Mouse (Mus musculus): ENCODE results near the gene Hnrnpr. TPM values are rescaled to one million over a fixed set of nuclear protein-coding genes. Genes with fewer than 3 reads are reported as not detected.
A peak's percentile ranks its signal among the peaks of the same experiment; 100 is the strongest.

Gene Hnrnpr
- polyA plus RNA-seq, 2 experiments, result 40.7 to 41.5 TPM

DNA sequence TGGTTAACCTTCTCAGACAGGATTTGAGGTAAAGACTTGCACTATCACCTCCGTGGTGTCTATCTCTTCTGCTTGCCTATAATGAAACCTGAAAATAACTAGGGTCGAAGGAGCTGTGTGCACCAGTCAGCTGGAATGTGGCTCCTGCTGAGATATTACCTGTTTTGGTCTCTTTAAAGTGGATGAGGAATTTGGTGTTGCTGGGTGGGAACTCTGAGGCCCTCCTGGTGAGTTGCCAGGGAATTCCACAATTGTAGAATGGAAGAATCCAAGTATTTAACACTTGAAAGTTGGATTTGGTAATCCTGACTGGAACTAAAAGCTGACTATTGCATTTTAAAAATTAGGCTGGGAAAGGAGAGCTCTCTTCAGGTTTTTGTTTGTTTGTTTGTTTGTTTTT lies 6.6 kb upstream of the Hnrnpr start:
- peaks cover under 1% of the 10 kb centered on the region; the same call in 1 of the 2 replicates for H3K27me3 ChIP-seq (ENCODE audit: control insufficient read depth, insufficient read depth, low read length)
- ATAC-seq (ENCODE audit: insufficient read depth) (no peak), DNase-seq (ENCODE audit: low read depth in 3 of 3, low spot score in 3 of 3) (no peak)
- H3K27ac ChIP-seq, result no peak overlapping the region
- WGBS (ENCODE audit: insufficient replicate concordance), result 43% methylated on average over 2 of the region's 2 CpGs
- TF ChIP-seq EP300 (IDR thresholded peaks at IDR 0.05; ENCODE audit: low read depth) (no peak), CTCF (IDR thresholded peaks at IDR 0.05; ENCODE audit: low read depth) (no peak)
- no peak overlapping the region for H3K9ac ChIP-seq (replicated peaks)
- H3K36me3 ChIP-seq (replicated peaks; ENCODE audit: control insufficient read depth, insufficient read depth, low read depth), result no peaks in the 10 kb centered on the region
- no peak overlapping the region for H3K4me3 ChIP-seq (ENCODE audit: insufficient read depth in 1 of 2, low read depth in 2 of 2, low read length in 2 of 2)
- H3K9me3 ChIP-seq (ENCODE audit: control insufficient read depth, low read length), result no peaks in the 10 kb centered on the region
- H3K4me1 ChIP-seq (replicated peaks; ENCODE audit: control insufficient read depth in 2 of 2, insufficient read depth in 2 of 2, low read length in 1 of 2), result peaks cover 3 to 6% of the 10 kb centered on the region in 2 experiments
- H3K4me2 ChIP-seq (ENCODE audit: low read depth), result no peak overlapping the region

DNA sequence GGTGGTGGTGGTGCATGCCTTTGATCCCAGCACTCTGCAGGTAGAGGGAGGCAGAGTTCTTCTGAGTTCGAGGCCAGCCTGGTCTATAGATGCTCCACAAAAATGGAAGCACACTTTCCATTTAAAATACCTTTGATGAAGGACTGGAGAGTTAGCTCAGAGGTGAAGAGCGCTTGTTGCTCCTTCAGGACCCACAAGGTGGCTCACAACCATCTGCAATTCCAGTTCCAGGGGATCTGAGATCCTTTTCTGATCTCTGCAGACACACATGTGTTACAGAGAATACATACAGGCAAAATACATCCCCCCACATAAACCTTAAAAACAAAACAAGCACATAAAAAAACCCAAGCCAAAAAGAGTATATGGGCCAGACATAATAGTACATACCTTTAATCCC lies 2.4 kb upstream of the Hnrnpr start:
- H3K27me3 ChIP-seq (ENCODE audit: control insufficient read depth, insufficient read depth, low read length), result no peaks in the 10 kb centered on the region
- DNase-seq (ENCODE audit: low read depth in 3 of 3, low spot score in 3 of 3) (no peak), ATAC-seq (ENCODE audit: insufficient read depth) (no peak)
- no peak overlapping the region for H3K4me2 ChIP-seq (ENCODE audit: low read depth)
- H3K27ac ChIP-seq, result no peak overlapping the region
- no peak overlapping the region for H3K4me3 ChIP-seq (ENCODE audit: insufficient read depth in 1 of 2, low read depth in 2 of 2, low read length in 2 of 2)
- H3K9ac ChIP-seq (replicated peaks), result no peak overlapping the region
- 64% methylated on average over 2 of the region's 2 CpGs for WGBS (ENCODE audit: insufficient replicate concordance)
- TF ChIP-seq EP300 (IDR thresholded peaks at IDR 0.05; ENCODE audit: low read depth) (no peak), CTCF (IDR thresholded peaks at IDR 0.05; ENCODE audit: low read depth) (no peak)
- H3K36me3 ChIP-seq (replicated peaks; ENCODE audit: control insufficient read depth, insufficient read depth, low read depth), result no peaks in the 10 kb centered on the region
- H3K9me3 ChIP-seq (ENCODE audit: control insufficient read depth, low read length), result no peaks in the 10 kb centered on the region
- H3K4me1 ChIP-seq (replicated peaks; ENCODE audit: control insufficient read depth in 2 of 2, insufficient read depth in 2 of 2, low read length in 1 of 2), result peaks cover 5 to 16% of the 10 kb centered on the region in 2 experiments

DNA sequence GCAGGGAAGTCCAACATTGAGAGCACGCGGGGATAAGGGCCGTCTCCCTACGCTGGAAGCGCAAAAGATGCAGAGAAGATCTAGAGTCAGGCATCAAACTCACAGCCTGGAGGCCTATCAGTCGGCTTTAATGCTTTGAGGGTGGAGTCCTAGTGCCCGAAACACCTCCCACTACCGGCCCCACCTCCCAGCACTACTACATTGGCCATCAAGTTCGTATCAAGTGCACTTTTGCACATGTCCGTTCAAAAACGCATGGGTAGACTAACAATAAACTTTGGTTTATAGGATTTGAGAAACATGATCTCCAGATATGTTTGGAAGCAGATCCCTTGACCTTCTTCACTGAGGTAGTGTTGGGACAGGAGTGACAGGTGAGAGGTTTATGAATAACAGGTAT lies 962 bp upstream of the Hnrnpr start:
- peak overlapping the region; percentile 74 for H3K9ac ChIP-seq (replicated peaks)
- under 1% methylated on average over 11 of the region's 11 CpGs for WGBS (ENCODE audit: insufficient replicate concordance)
- peak overlapping the region; percentile 86 for H3K27ac ChIP-seq
- ATAC-seq (ENCODE audit: insufficient read depth) (peak; percentile 42), DNase-seq (ENCODE audit: low read depth in 3 of 3, low spot score in 3 of 3) (peak; percentile 71 to 81 (median 74))
- no peaks in the 10 kb centered on the region; the same call in 1 of the 2 replicates for H3K36me3 ChIP-seq (replicated peaks; ENCODE audit: control insufficient read depth, insufficient read depth, low read depth)
- H3K27me3 ChIP-seq (ENCODE audit: control insufficient read depth, insufficient read depth, low read length), result no peaks in the 10 kb centered on the region
- no peak for TF ChIP-seq EP300 (IDR thresholded peaks at IDR 0.05; ENCODE audit: low read depth)
- 0 out of 2 replicates have a peak, but pooled peaks have one; percentile 6 for TF ChIP-seq CTCF (IDR thresholded peaks at IDR 0.05; ENCODE audit: low read depth)
- H3K4me1 ChIP-seq (replicated peaks; ENCODE audit: control insufficient read depth in 2 of 2, insufficient read depth in 2 of 2, low read length in 1 of 2), result peaks cover 5 to 16% of the 10 kb centered on the region in 2 experiments
- peak overlapping the region; percentile 91 for H3K4me2 ChIP-seq (ENCODE audit: low read depth)
- peak overlapping the region; percentile 79 to 87 for H3K4me3 ChIP-seq (ENCODE audit: insufficient read depth in 1 of 2, low read depth in 2 of 2, low read length in 2 of 2)
- H3K9me3 ChIP-seq (ENCODE audit: control insufficient read depth, low read length), result no peaks in the 10 kb centered on the region

DNA sequence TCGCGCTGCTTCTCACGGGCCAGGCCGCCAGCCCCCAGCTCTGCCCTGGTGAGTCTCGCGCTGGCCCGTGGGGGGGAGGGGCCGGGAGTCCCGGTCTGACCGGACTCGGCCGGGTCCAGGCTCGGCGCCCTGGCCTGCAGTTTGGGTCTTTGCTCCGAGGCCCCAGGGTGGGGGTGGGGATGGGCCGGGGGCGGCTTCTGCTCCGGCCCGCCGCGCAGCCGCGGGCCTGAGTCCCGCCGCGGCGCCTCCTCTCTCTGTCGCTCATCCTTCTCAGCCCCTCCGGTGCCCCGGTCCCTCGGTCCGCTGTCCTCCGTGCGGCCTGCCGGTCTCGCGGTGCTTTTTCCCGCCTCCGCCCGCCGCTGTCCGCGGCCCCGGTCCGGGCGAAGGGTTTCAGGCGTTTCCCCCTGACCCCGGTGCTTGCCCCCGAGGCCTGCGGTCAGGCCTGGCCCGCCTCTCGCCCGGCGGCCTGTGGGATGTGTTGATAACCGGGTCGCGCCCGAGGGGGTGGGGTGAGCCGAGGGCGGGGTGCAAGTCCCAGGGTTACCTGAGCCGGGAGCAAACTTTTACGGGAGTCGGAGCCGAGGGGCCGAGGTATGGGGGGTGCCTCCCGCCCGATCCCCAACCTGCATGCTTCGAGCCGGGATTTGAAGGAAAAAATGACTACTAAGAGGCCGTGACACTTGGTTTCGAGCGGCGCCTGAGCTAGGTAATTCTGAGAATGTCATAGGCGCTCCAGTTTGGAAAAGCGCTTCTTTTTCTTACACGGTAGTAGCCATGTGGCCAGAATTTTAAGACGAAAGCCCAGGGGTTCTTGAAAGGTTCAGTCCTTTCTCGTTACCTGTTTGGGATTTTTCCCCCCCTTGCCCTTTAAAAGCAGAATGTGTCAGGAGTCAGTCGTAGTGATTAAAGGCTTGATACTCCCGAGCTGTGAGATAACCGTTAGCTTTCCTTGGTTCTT lies 579 bp downstream of the Hnrnpr start:
- peak; percentile 76 for ATAC-seq (ENCODE audit: insufficient read depth)
- no peaks in the 10 kb centered on the region for H3K9me3 ChIP-seq (ENCODE audit: control insufficient read depth, low read length)
- under 1% methylated on average over 76 of the region's 81 CpGs for WGBS (ENCODE audit: insufficient replicate concordance)
- peak overlapping the region; percentile 80 for H3K27ac ChIP-seq
- H3K9ac ChIP-seq (replicated peaks), result peak overlapping the region; percentile 94
- H3K27me3 ChIP-seq (ENCODE audit: control insufficient read depth, insufficient read depth, low read length), result no peaks in the 10 kb centered on the region
- H3K4me3 ChIP-seq (ENCODE audit: insufficient read depth in 1 of 2, low read depth in 2 of 2, low read length in 2 of 2), result peak overlapping the region; percentile 87 to 97
- peak; percentile 73 to 76 (median 76) for DNase-seq (ENCODE audit: low read depth in 3 of 3, low spot score in 3 of 3)
- peaks cover 3% of the 10 kb centered on the region; the same call in 1 of the 2 replicates for H3K36me3 ChIP-seq (replicated peaks; ENCODE audit: control insufficient read depth, insufficient read depth, low read depth)
- TF ChIP-seq EP300 (IDR thresholded peaks at IDR 0.05; ENCODE audit: low read depth) (peak; percentile 42; the same call in 1 of the 2 replicates), CTCF (IDR thresholded peaks at IDR 0.05; ENCODE audit: low read depth) (no peak)
- H3K4me2 ChIP-seq (ENCODE audit: low read depth), result peak overlapping the region; percentile 91
- H3K4me1 ChIP-seq (replicated peaks; ENCODE audit: control insufficient read depth in 2 of 2, insufficient read depth in 2 of 2, low read length in 1 of 2), result peaks cover 5 to 16% of the 10 kb centered on the region in 2 experiments

DNA sequence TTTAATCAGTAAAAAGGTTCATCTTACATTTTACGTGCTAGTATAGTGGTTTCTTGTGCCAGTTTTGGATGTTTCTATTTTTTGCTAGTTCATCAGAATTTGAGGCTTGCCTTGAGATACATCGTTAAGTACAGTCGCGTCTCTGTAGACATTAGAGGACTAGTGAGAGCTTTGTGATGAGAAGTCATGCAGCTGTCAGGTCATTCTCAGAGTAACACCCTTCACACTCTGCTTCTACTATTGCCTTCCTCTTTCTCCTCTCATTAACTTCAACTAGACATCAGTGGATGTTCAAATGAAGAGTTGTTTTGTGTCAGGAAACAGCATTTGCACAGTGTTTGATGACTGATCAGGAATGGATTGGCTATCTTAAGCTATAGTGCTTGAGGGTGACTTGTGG lies 1.9 kb downstream of the Hnrnpr start:
- H3K9ac ChIP-seq (replicated peaks), result peak overlapping the region; percentile 94
- H3K4me3 ChIP-seq (ENCODE audit: insufficient read depth in 1 of 2, low read depth in 2 of 2, low read length in 2 of 2), result peak overlapping the region; percentile 49 to 87
- DNase-seq (ENCODE audit: low read depth in 3 of 3, low spot score in 3 of 3), result no peak
- H3K27ac ChIP-seq, result peak overlapping the region; percentile 56
- no peak for ATAC-seq (ENCODE audit: insufficient read depth)
- WGBS (ENCODE audit: insufficient replicate concordance), result 8% methylated on average over 4 of the region's 4 CpGs
- H3K36me3 ChIP-seq (replicated peaks; ENCODE audit: control insufficient read depth, insufficient read depth, low read depth), result peaks cover 11% of the 10 kb centered on the region
- no peaks in the 10 kb centered on the region for H3K27me3 ChIP-seq (ENCODE audit: control insufficient read depth, insufficient read depth, low read length)
- peaks cover 5 to 16% of the 10 kb centered on the region in 2 experiments for H3K4me1 ChIP-seq (replicated peaks; ENCODE audit: control insufficient read depth in 2 of 2, insufficient read depth in 2 of 2, low read length in 1 of 2)
- TF ChIP-seq CTCF (IDR thresholded peaks at IDR 0.05; ENCODE audit: low read depth) (no peak), EP300 (IDR thresholded peaks at IDR 0.05; ENCODE audit: low read depth) (no peak)
- peak overlapping the region; percentile 91 for H3K4me2 ChIP-seq (ENCODE audit: low read depth)
- H3K9me3 ChIP-seq (ENCODE audit: control insufficient read depth, low read length), result no peaks in the 10 kb centered on the region

All from liver, embryonic 14.5 days (tissue).